Mouse (Mus musculus): ENCODE data around the gene Neto2. TPM values are rescaled to one million over a fixed set of nuclear protein-coding genes. Genes with fewer than 3 reads are reported as not detected.

The Neto2 gene
- polyA plus RNA-seq (2014; fragmentation: Illumina TruSeq; extraction: RNeasy Lipid Tissue Mini Kit (QIAGEN cat#74804); ENCODE audit: low replicate concordance), result 2.7 TPM

DNA sequence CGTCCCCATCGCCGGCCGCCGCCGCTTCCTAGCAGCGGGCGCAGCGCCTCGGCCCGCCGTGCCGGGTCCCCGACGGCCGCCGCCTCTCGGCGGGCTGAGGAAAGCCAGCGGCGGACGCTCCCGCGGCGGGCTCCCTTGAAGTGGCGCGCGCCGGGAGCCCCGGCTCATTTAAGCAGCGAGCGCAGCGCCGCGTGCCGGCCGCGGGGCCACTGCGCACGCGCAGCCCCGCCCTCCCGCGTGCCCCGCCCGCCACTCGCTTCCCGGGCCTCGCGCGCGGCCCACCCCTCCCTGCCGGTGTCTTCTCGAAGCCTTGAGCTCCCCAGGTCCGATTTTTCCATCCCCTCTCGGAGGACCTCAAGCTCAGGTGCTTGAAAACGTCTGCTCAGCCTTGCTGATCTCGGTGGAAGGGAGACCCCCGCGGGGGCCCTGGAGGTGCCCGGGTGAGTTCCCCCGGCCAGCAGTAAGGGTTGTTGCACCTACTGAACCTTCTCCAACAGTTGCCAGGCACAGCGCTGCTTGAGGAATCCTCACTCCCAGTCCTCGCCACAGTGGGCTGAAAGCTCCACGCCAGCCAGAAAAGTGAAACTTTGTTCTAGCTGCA is at the start of gene Neto2:
Neto2 (minus strand) TSS at position 174 of the 601 bp plus-strand sequence.

Other genes with a start within 250 kb of the Neto2 start
- 4.1 TPM for gene Gpt2, start 208.3 kb downstream of the Neto2 start, polyA plus RNA-seq (2014; fragmentation: Illumina TruSeq; extraction: RNeasy Lipid Tissue Mini Kit (QIAGEN cat#74804); ENCODE audit: low replicate concordance)
- 304 TPM for gene Dnaja2, start 145.6 kb downstream of the Neto2 start, polyA plus RNA-seq (2014; fragmentation: Illumina TruSeq; extraction: RNeasy Lipid Tissue Mini Kit (QIAGEN cat#74804); ENCODE audit: low replicate concordance)
- gene Itfg1, start 140.0 kb upstream of the Neto2 start, polyA plus RNA-seq (2014; fragmentation: Illumina TruSeq; extraction: RNeasy Lipid Tissue Mini Kit (QIAGEN cat#74804); ENCODE audit: low replicate concordance), result 229 TPM
- gene Phkb, start 140.0 kb upstream of the Neto2 start, polyA plus RNA-seq (2014; fragmentation: Illumina TruSeq; extraction: RNeasy Lipid Tissue Mini Kit (QIAGEN cat#74804); ENCODE audit: low replicate concordance), result 68.1 TPM